Mouse (Mus musculus) heart, adult 2 months (tissue): ENCODE results near the gene Galr2. TPM values are rescaled to one million over a fixed set of nuclear protein-coding genes. Genes with fewer than 3 reads are reported as not detected.

Source experiments
- DNase-seq, 2 experiments: peaks; one replicate each; pipeline ENCODE4 v3.0.0; 2021
- H3K27ac ChIP-seq: fragments of 200-600 bp; 2 replicates; pipeline ENCODE4 v1.8.1; 2022
- H3K27me3 ChIP-seq: fragments of 200-500 bp; 2 replicates; pipeline ENCODE4 v1.6.1; 2012; ENCODE audit warnings: mild to moderate bottlenecking, low read length, inconsistent platforms, mixed read lengths; ENCODE audit not compliant: control insufficient read depth, insufficient read depth
- H3K36me3 ChIP-seq: fragments of 200-500 bp; 2 replicates; pipeline ENCODE4 v1.6.1; 2012; ENCODE audit warnings: low read length, inconsistent platforms; ENCODE audit not compliant: control insufficient read depth, insufficient read depth
- H3K4me1 ChIP-seq: fragments of 200-500 bp; 2 replicates; pipeline ENCODE4 v1.6.1; 2011; ENCODE audit warnings: low read length; ENCODE audit not compliant: control insufficient read depth, insufficient read depth
- H3K4me3 ChIP-seq: fragments of 200-600 bp; 2 replicates; pipeline ENCODE4 v1.8.1; 2022
- H3K79me2 ChIP-seq: fragments of 200-500 bp; replicated peaks from 2 replicates; pipeline ENCODE4 v1.6.1; 2012; ENCODE audit warnings: mild to moderate bottlenecking, inconsistent platforms, low read length, moderate library complexity, mixed read lengths; ENCODE audit not compliant: control insufficient read depth, insufficient read depth
- H3K9ac ChIP-seq: fragments of 200-500 bp; 2 replicates; pipeline ENCODE4 v1.6.1; 2012; ENCODE audit warnings: low read depth, mild to moderate bottlenecking, control low read depth, inconsistent platforms, low read length, mixed read lengths
- CTCF ChIP-seq: fragments of 200-600 bp; IDR thresholded peaks from 2 replicates; pipeline ENCODE4 v1.8.1; 2022; ENCODE audit warnings: antibody characterized with exemption, mild to moderate bottlenecking, moderate library complexity
- EP300 ChIP-seq: fragments of 200-500 bp; IDR thresholded peaks from 2 replicates; pipeline ENCODE4 v1.6.1; 2011; ENCODE audit warnings: low read depth, low read length, control low read depth; ENCODE audit not compliant: insufficient read depth
- POLR2A ChIP-seq: fragments of 200-500 bp; IDR thresholded peaks from 2 replicates; pipeline ENCODE4 v1.6.1; 2011; ENCODE audit warnings: mild to moderate bottlenecking, low read depth, low read length, control low read depth; ENCODE audit not compliant: insufficient read depth
- WGBS: fragments of 180-500 bp; shearing (Covaris S2); methylation state at CpG from one replicate; pipeline ENCODE4 v1.1.7; 2018; 5-methylcytosine and 5-hydroxymethylcytosine counted together
- intact Hi-C: fragments of 180-260 bp; cut with DNase I; formaldehyde crosslinking; loops from one replicate; pipeline ENCODE4 v1.15.1; 2025
- polyA plus RNA-seq: library from polyadenylated mRNA; depleted of rRNA; stranded (reverse); fragments of >200 nt; gene quantifications from 2 replicates; pipeline ENCODE4 v1.2.3, GENCODE M21; 2012
- total RNA-seq, 2 experiments: library from RNA; stranded (reverse); gene quantifications; 2 replicates each; pipeline ENCODE4 v1.2.3; 2021

Gene Galr2
- total and polyA plus RNA-seq, 3 experiments: 0.18 TPM; not detected in 2

DNA sequence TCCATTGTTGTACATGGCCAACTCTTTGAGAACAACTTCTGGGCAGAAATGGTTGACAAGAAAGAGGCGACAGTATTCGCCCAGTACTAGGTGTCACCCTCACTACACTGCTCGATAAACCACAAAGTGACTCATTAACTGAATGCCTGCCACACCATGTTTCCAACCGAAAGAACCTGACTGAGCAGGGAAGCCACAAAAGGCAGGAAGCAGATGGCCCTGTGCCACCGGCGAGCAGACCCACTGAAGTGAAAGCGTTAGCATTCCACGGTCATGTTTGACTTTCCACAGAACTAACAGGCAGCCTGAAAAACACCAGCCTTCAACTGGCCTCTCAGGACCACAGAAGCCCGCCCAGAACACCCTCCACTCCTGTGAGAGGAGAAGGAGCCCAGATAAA lies 26.1 kb upstream of the Galr2 start:
- Histone ChIP-seq H3K36me3 (no peaks in the 10 kb centered on the region), H3K27ac (no peak overlapping the region), H3K4me1 (no peaks in the 10 kb centered on the region), H3K27me3 (no peaks in the 10 kb centered on the region), H3K9ac (no peak overlapping the region), H3K79me2 (0 out of 2 replicates have a peak, but pooled peaks cover 1% of the 10 kb centered on the region), H3K4me3 (no peak overlapping the region)
- intact Hi-C loops: no loop called here
- TF ChIP-seq EP300 (no peak), POLR2A (no peak), CTCF (no peak)
- WGBS: 67% methylated on average over 9 of the region's 9 CpGs
- no peak for DNase-seq

- intact Hi-C loops: no loop called here
- TF ChIP-seq EP300 (no peak), POLR2A (no peak), CTCF (no peak)
- H3K36me3 ChIP-seq: no peaks in the 10 kb centered on the region
- H3K4me3 ChIP-seq: no peak overlapping the region
- 76% methylated on average over 22 of the region's 22 CpGs for WGBS
- no peak overlapping the region for H3K9ac ChIP-seq
- no peak for DNase-seq
- H3K27ac ChIP-seq: no peak overlapping the region
- H3K4me1 ChIP-seq: no peaks in the 10 kb centered on the region
- 0 out of 2 replicates have a peak, but pooled peaks cover 1% of the 10 kb centered on the region for H3K79me2 ChIP-seq
- no peaks in the 10 kb centered on the region for H3K27me3 ChIP-seq
These were observed 25.4 kb upstream of the Galr2 start for GRCm38 (mm10) chr11:116255090-116255981.

DNA sequence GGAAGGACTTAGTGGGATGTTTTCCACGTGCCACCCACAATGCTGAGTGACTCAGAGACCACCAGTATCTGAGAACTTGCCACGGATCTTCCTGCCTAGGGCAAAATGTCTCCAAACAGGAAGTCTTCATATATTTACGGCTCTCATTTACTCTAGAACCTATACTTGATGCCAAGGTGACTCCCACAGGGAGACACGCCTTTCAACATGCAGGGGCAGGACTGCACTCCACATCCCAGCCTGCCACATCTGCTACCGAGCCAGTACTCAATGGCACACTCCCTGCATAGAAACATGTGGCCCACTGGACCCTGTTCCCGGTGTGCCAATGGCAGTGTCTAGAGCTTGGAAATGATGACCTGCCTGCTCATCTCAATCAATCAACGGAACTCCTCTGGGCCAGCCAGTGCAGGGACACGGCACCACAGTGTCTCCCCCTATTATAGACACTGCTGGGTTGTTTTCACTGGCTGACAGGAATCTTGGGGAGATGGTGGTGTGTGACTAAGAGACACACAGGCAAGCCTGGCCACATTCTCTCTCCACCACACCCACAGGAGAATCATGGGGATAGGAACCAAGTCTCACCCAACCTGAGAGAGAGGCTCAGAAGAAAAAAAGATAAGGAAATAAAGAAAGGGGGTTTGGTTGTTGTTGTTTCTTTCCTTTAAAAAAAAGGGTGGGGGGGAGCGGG lies 24.6 kb upstream of the Galr2 start:
- DNase-seq: no peak
- Histone ChIP-seq H3K4me1 (no peaks in the 10 kb centered on the region), H3K27ac (no peak overlapping the region), H3K9ac (no peak overlapping the region), H3K4me3 (no peak overlapping the region), H3K79me2 (0 out of 2 replicates have a peak, but pooled peaks cover 1% of the 10 kb centered on the region), H3K36me3 (no peaks in the 10 kb centered on the region), H3K27me3 (no peaks in the 10 kb centered on the region)
- intact Hi-C loops: no loop called here
- WGBS: 68% methylated on average over 9 of the region's 9 CpGs
- TF ChIP-seq POLR2A (no peak), CTCF (no peak), EP300 (no peak)

GRCm38 (mm10) chr11:116259461-116259860 lies 21.3 kb upstream of the Galr2 start:
- Histone ChIP-seq H3K79me2 (0 out of 2 replicates have a peak, but pooled peaks cover 1% of the 10 kb centered on the region), H3K4me3 (no peak overlapping the region), H3K36me3 (no peaks in the 10 kb centered on the region), H3K27me3 (no peaks in the 10 kb centered on the region), H3K4me1 (no peaks in the 10 kb centered on the region), H3K27ac (no peak overlapping the region), H3K9ac (no peak overlapping the region)
- no peak for DNase-seq
- 90% methylated on average over 8 of the region's 8 CpGs for WGBS
- TF ChIP-seq CTCF (no peak), EP300 (no peak), POLR2A (no peak)
- intact Hi-C loops: no loop called here

DNA sequence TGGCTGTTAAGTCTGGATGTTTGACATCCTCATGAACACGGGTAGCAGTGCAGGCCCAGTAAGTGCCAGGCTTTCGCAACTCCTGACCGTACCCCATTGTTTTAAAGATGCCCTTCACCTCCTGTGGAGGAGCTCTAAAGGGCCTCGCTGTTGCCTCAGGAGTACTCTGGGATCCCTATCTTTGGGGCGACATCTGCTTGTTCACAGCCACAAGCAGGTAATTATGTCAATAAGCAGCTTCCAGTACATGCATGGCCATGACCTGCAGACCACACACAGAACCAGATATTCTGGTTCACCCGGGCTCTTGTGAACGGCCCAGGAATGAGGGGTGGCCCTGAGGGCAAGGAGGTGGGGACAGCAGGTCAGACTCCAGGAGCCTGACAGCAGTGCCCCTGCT lies 20.5 kb upstream of the Galr2 start:
- no peak for DNase-seq

DNA sequence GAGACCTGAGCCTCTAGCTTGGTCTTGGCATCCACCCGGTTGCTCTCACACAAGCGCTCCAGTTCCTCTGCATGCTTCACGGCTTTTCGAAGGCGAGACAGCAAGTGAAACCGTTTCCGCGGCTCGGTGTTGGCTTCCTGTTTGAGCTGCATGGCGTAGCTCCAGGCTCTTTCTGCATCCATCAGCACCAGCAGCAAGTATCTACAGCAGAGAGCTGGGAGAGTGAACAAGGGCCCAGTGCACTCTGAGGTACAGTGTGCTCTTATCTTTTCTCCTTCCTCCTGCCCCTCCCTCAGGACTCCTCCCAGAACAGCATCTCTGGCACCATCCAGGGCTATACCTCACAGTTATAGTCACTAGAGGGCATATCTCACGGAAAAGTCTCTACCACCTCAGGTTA lies 15.4 kb upstream of the Galr2 start:
- H3K4me3 ChIP-seq: no peak overlapping the region
- no peak overlapping the region for H3K27ac ChIP-seq
- 68% methylated on average over 11 of the region's 11 CpGs for WGBS
- H3K79me2 ChIP-seq: no peaks in the 10 kb centered on the region
- no peaks in the 10 kb centered on the region for H3K36me3 ChIP-seq
- intact Hi-C loops: no loop called here
- no peak for DNase-seq
- H3K9ac ChIP-seq: no peak overlapping the region
- no peaks in the 10 kb centered on the region for H3K27me3 ChIP-seq
- TF ChIP-seq POLR2A (no peak), CTCF (no peak), EP300 (no peak)
- no peaks in the 10 kb centered on the region for H3K4me1 ChIP-seq

More for the DNA sequence above, 20.5 kb upstream of the Galr2 start:
- Histone ChIP-seq H3K36me3 (no peaks in the 10 kb centered on the region), H3K27ac (no peak overlapping the region), H3K27me3 (no peaks in the 10 kb centered on the region), H3K9ac (no peak overlapping the region), H3K4me1 (no peaks in the 10 kb centered on the region), H3K4me3 (no peak overlapping the region), H3K79me2 (0 out of 2 replicates have a peak, but pooled peaks cover 1% of the 10 kb centered on the region)
- no peak for TF ChIP-seq POLR2A
- no peak for TF ChIP-seq EP300
- TF ChIP-seq CTCF: no peak
- intact Hi-C loops: no loop called here
- 93% methylated on average over 7 of the region's 7 CpGs for WGBS
